Mouse (Mus musculus) heart, embryonic 11.5 days (tissue): ENCODE data around the gene Htr2a. TPM values are rescaled to one million over a fixed set of nuclear protein-coding genes. Genes with fewer than 3 reads are reported as not detected.

Experiments used
- ATAC-seq: fragments of 200-750 bp; cut with Nextera tagmentation; replicated peaks from 2 replicates; pipeline ENCODE4 v1.8.0; 2017; ENCODE audit warnings: moderate library complexity; ENCODE audit not compliant: insufficient number of reproducible peaks, low FRiP score, low TSS enrichment
- H3K27ac ChIP-seq: fragments of 300-500 bp; sonication (generic); 2 replicates; pipeline ENCODE4 v1.5.1; 2014; ENCODE audit warnings: mild to moderate bottlenecking, low read depth, low read length
- H3K27me3 ChIP-seq: fragments of 300-500 bp; sonication (generic); 2 replicates; pipeline ENCODE4 v1.6.1; 2014; ENCODE audit warnings: mild to moderate bottlenecking, low read length, mixed read lengths; ENCODE audit not compliant: control insufficient read depth, insufficient read depth
- H3K36me3 ChIP-seq: fragments of 300-500 bp; sonication (generic); 2 replicates; pipeline ENCODE4 v1.6.1; 2014; ENCODE audit warnings: mild to moderate bottlenecking, low read length, moderate library complexity, mixed read lengths; ENCODE audit not compliant: control insufficient read depth, insufficient read depth
- H3K4me1 ChIP-seq: fragments of 300-500 bp; sonication (generic); 2 replicates; pipeline ENCODE4 v1.6.1; 2014; ENCODE audit warnings: low read length; ENCODE audit not compliant: control insufficient read depth, insufficient read depth
- H3K4me2 ChIP-seq: fragments of 300-500 bp; sonication (generic); 2 replicates; pipeline ENCODE4 v1.6.1; 2014; ENCODE audit warnings: mild to moderate bottlenecking, moderate library complexity
- H3K4me3 ChIP-seq: fragments of 300-500 bp; sonication (generic); 2 replicates; pipeline ENCODE4 v1.5.1; 2014; ENCODE audit warnings: low read depth, low read length
- H3K9ac ChIP-seq: fragments of 300-500 bp; sonication (generic); 2 replicates; pipeline ENCODE4 v1.6.1; 2014; ENCODE audit warnings: mild to moderate bottlenecking, low read depth, low read length, moderate library complexity
- H3K9me3 ChIP-seq: fragments of 300-500 bp; sonication (generic); replicated peaks from 2 replicates; pipeline ENCODE4 v1.6.1; 2016; ENCODE audit warnings: low read length; ENCODE audit not compliant: control insufficient read depth
- whole genome bisulfite sequencing: fragments of 180-500 bp; shearing (Covaris S2); extraction: QIAGEN DNeasy Blood & Tissue Kit; methylation state at CpG from one replicate; pipeline ENCODE4 v1.1.7; 2014; ENCODE audit not compliant: insufficient replicate concordance; 5-methylcytosine and 5-hydroxymethylcytosine counted together
- polyA plus RNA-seq: library from polyadenylated mRNA; unstranded; fragments of >200 nt; fragmentation: Nextera tagmentation; extraction: Ambion mirVana; gene quantifications from 2 replicates; pipeline ENCODE4 v1.2.1, GENCODE M21; 2014

Gene Htr2a
- polyA plus RNA-seq, 1 experiment from 2014 or later, result 0.59 TPM

GRCm38 (mm10) chr14:74673584-74673983 is 32.9 kb downstream of the Htr2a start:
- H3K36me3 ChIP-seq, result no peaks in the 10 kb centered on the region
- H3K9ac ChIP-seq, result no peak overlapping the region
- H3K4me2 ChIP-seq, result no peak overlapping the region
- H3K4me3 ChIP-seq, result no peak overlapping the region
- H3K27ac ChIP-seq, result no peak overlapping the region
- H3K27me3 ChIP-seq, result no peaks in the 10 kb centered on the region
- ATAC-seq, result no peak
- WGBS, result 30% methylated on average over 3 of the region's 3 CpGs
- H3K4me1 ChIP-seq, result peaks cover 10% of the 10 kb centered on the region
- H3K9me3 ChIP-seq, result no peaks in the 10 kb centered on the region

- no peak for ATAC-seq
- no peaks in the 10 kb centered on the region for H3K36me3 ChIP-seq
- H3K4me1 ChIP-seq, result peaks cover 7% of the 10 kb centered on the region
- no peak overlapping the region for H3K4me2 ChIP-seq
- H3K27me3 ChIP-seq, result no peaks in the 10 kb centered on the region
- no peak overlapping the region for H3K9ac ChIP-seq
- WGBS, result 84% methylated on average over 5 of the region's 5 CpGs
- H3K4me3 ChIP-seq, result no peak overlapping the region
- H3K27ac ChIP-seq, result no peak overlapping the region
- no peaks in the 10 kb centered on the region for H3K9me3 ChIP-seq
These were observed 39.2 kb downstream of the Htr2a start for GRCm38 (mm10) chr14:74679841-74680240.

GRCm38 (mm10) chr14:74684298-74684978 is 43.8 kb downstream of the Htr2a start:
- no peak for ATAC-seq
- Histone ChIP-seq H3K9ac (no peak overlapping the region), H3K4me2 (no peak overlapping the region), H3K27me3 (no peaks in the 10 kb centered on the region; the same call in 1 of the 2 replicates), H3K4me1 (no peaks in the 10 kb centered on the region), H3K9me3 (no peaks in the 10 kb centered on the region), H3K27ac (no peak overlapping the region), H3K4me3 (no peak overlapping the region), H3K36me3 (no peaks in the 10 kb centered on the region)
- WGBS, result 70% methylated on average over 5 of the region's 5 CpGs

- H3K27me3 ChIP-seq, result no peaks in the 10 kb centered on the region; the same call in 1 of the 2 replicates
- H3K27ac ChIP-seq, result no peak overlapping the region
- H3K9ac ChIP-seq, result no peak overlapping the region
- H3K36me3 ChIP-seq, result no peaks in the 10 kb centered on the region
- H3K4me1 ChIP-seq, result no peaks in the 10 kb centered on the region
- no peak for ATAC-seq
- no peak overlapping the region for H3K4me3 ChIP-seq
- H3K4me2 ChIP-seq, result no peak overlapping the region
- no peaks in the 10 kb centered on the region for H3K9me3 ChIP-seq
- 84% methylated on average over 2 of the region's 2 CpGs for WGBS
These were observed 51.3 kb downstream of the Htr2a start for GRCm38 (mm10) chr14:74691963-74692362.

- Histone ChIP-seq H3K36me3 (no peaks in the 10 kb centered on the region), H3K9me3 (no peaks in the 10 kb centered on the region), H3K27me3 (no peaks in the 10 kb centered on the region), H3K4me2 (no peak overlapping the region), H3K4me1 (no peaks in the 10 kb centered on the region), H3K27ac (no peak overlapping the region), H3K4me3 (no peak overlapping the region), H3K9ac (no peak overlapping the region)
- WGBS, result 73% methylated on average over 4 of the region's 4 CpGs
- no peak for ATAC-seq
These were observed 56.1 kb downstream of the Htr2a start for GRCm38 (mm10) chr14:74696766-74697165.

- H3K9ac ChIP-seq, result no peak overlapping the region
- no peak overlapping the region for H3K27ac ChIP-seq
- no peak for ATAC-seq
- H3K4me1 ChIP-seq, result no peaks in the 10 kb centered on the region
- H3K36me3 ChIP-seq, result no peaks in the 10 kb centered on the region
- H3K27me3 ChIP-seq, result no peaks in the 10 kb centered on the region
- no peaks in the 10 kb centered on the region for H3K9me3 ChIP-seq
- H3K4me3 ChIP-seq, result no peak overlapping the region
- H3K4me2 ChIP-seq, result no peak overlapping the region
These were observed 56.8 kb downstream of the Htr2a start for GRCm38 (mm10) chr14:74697432-74697831.

- 80% methylated on average over 3 of the region's 3 CpGs for WGBS
- H3K4me3 ChIP-seq, result no peak overlapping the region
- H3K27ac ChIP-seq, result no peak overlapping the region
- ATAC-seq, result no peak
- no peaks in the 10 kb centered on the region for H3K9me3 ChIP-seq
- no peaks in the 10 kb centered on the region for H3K4me1 ChIP-seq
- H3K4me2 ChIP-seq, result no peak overlapping the region
- H3K27me3 ChIP-seq, result no peaks in the 10 kb centered on the region
- no peaks in the 10 kb centered on the region for H3K36me3 ChIP-seq
- H3K9ac ChIP-seq, result no peak overlapping the region
These were observed 58.6 kb downstream of the Htr2a start for GRCm38 (mm10) chr14:74699241-74699640.

GRCm38 (mm10) chr14:74703930-74704329 is 63.3 kb downstream of the Htr2a start:
- no peaks in the 10 kb centered on the region for H3K27me3 ChIP-seq
- H3K4me2 ChIP-seq, result no peak overlapping the region
- ATAC-seq, result no peak
- H3K4me3 ChIP-seq, result no peak overlapping the region
- H3K9me3 ChIP-seq, result no peaks in the 10 kb centered on the region
- WGBS, result 63% methylated on average over 6 of the region's 6 CpGs
- H3K4me1 ChIP-seq, result no peaks in the 10 kb centered on the region
- no peak overlapping the region for H3K27ac ChIP-seq
- no peak overlapping the region for H3K9ac ChIP-seq
- no peaks in the 10 kb centered on the region for H3K36me3 ChIP-seq

GRCm38 (mm10) chr14:74709054-74709453 is 68.4 kb downstream of the Htr2a start:
- H3K27me3 ChIP-seq, result no peaks in the 10 kb centered on the region
- no peaks in the 10 kb centered on the region for H3K9me3 ChIP-seq
- no peak overlapping the region for H3K9ac ChIP-seq
- no peaks in the 10 kb centered on the region for H3K4me1 ChIP-seq
- H3K27ac ChIP-seq, result no peak overlapping the region
- no peaks in the 10 kb centered on the region for H3K36me3 ChIP-seq
- ATAC-seq, result no peak
- H3K4me3 ChIP-seq, result no peak overlapping the region
- WGBS, result 22% methylated on average over 3 of the region's 3 CpGs
- H3K4me2 ChIP-seq, result no peak overlapping the region
